Mouse (Mus musculus) neutrophil, adult 65 days (primary cell): ENCODE data around the gene Vmn2r12. TPM values are rescaled to one million over a fixed set of nuclear protein-coding genes. Genes with fewer than 3 reads are reported as not detected.

Source experiments
- total RNA-seq: library from RNA; stranded (reverse); gene quantifications from 2 replicates; pipeline ENCODE4 v1.2.4, GENCODE M21; 2023

The Vmn2r12 gene
- total RNA-seq, result not detected in 2 replicates

DNA sequence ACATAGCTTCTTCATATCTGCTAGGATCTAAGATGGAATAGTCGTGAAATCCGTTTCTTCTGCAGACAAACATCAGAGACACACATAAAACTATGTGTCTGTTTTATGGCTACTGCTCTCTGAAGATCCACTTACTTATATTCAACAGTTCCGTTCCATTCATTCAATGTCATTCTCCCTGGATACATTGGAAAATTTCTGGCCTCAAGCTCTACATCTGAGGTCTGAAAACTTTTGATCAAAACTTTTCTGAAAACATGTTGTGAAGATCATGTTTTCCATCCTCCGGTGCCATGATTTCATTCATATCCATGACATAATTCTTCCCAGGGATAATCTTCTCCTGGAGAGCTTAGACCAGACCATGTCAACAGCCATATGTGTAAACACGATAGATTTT lies at the start of gene Vmn2r12:
Vmn2r12 (minus strand) TSS at position 101 of the 400 bp plus-strand sequence.

DNA sequence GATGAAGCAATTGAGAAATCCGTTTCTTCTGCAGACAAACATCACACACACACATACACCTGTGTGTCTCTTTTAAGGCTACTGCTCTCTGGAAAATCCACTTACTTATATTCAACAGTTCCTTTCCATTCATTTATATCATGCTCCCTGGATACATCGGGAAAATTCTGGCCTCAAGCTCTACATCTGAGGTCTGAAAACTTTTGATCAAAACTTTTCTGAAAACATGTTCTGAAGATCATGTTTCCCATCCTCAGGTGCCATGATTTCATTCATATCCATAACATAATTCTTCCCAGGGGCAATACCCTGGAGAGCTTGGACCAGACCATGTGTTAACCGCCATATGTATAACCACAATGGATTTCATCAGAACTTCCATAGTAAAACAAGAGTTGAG lies 38.3 kb downstream of the Vmn2r12 start, which contains the start of gene Vmn2r11:
Vmn2r11 (minus strand) TSS at position 101 of the 400 bp plus-strand sequence.

Other genes starting within 250 kb of the Vmn2r12 start
- gene Vmn2r9, start 245.3 kb downstream of the Vmn2r12 start, total RNA-seq, result not detected in 2 replicates
- gene Vmn2r10, start 91.4 kb downstream of the Vmn2r12 start, total RNA-seq, result not detected in 2 replicates
- gene Vmn2r11, start 38.4 kb downstream of the Vmn2r12 start, total RNA-seq, result not detected in 2 replicates
- not detected in 2 replicates for gene Vmn2r13, start 94.2 kb upstream of the Vmn2r12 start, total RNA-seq
- not detected in 2 replicates for gene Vmn2r14, start 126.8 kb upstream of the Vmn2r12 start, total RNA-seq
- not detected in 2 replicates for gene Vmn2r15, start 199.7 kb upstream of the Vmn2r12 start, total RNA-seq
- gene Vmn2r16, start 232.2 kb upstream of the Vmn2r12 start, total RNA-seq, result not detected in 2 replicates